Mouse (Mus musculus): ENCODE data around the gene Cdyl.

Gene Cdyl

DNA sequence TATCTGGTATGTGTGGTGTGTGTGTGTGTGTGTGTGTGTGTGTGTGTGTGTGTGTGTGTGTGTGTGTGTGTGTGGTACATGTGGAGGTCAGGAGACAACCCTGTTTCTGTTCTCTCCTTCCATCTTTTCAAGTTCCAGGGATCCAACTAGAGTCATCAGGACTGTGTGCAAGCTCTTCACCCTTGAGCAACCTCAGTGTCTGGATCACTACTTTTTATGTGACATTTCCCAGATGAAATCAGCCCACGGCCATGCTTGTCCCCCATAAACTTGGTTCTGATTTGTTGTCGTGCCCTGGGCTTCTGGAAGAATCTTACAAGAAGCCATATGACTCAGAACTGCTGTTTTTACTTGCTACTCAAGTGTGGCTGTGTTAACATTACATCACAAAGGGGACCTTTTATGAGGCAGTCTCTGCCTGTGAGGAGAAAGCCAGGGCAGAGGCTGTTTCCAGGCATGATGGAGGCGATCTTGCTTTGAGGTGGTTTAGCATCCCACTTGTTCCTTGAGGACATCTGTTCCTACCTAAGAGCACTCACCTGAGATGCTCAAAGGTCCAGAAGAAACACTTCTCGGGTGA, at the start of gene Cdyl:
Gene Cdyl (plus strand): TSS at position 428 of the 580 bp plus-strand sequence.
- DNase-seq (ENCODE audit: low read depth, low spot score) = no peak

DNA sequence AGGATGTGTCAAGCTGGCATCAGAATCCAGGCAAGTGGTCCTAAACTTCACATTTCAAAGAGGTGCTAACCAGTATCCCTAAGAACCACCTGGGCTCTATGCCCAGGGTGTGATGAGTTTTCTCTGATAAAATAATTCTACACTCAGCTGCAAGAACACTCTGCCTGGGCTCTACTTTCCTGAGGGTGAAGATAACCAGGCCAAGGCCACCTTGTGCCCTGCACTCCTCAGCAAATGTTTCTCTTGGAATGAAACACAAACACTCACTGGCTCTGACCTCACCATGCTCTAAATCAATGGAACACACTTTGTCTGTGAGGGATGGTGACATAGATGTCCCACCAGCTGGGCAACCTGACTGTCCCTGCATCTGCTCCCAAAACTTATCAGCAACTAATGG, 48.9 kb upstream of the Cdyl start:
- no peak for DNase-seq (ENCODE audit: low read depth, low spot score)

DNA sequence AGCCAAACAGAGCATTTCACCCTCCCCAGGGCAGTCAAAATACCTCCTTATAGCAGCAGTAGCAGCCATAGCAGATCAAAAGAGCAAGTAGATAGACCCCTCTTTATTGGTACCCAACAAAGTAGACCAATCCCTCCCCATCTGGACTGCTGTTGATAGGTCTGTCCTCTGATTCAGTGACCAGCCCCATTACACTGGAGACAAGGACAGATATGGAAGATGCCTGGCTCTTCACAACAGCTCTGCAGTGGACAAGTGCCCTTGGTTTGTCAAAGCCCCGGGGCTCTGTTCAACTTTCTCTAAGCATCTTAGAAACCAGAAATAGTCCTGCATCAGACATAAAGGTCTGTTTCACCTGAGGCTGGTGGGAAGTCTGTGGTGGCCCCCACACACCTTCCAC, 47.1 kb upstream of the Cdyl start:
- no peak for DNase-seq (ENCODE audit: low read depth, low spot score)

DNA sequence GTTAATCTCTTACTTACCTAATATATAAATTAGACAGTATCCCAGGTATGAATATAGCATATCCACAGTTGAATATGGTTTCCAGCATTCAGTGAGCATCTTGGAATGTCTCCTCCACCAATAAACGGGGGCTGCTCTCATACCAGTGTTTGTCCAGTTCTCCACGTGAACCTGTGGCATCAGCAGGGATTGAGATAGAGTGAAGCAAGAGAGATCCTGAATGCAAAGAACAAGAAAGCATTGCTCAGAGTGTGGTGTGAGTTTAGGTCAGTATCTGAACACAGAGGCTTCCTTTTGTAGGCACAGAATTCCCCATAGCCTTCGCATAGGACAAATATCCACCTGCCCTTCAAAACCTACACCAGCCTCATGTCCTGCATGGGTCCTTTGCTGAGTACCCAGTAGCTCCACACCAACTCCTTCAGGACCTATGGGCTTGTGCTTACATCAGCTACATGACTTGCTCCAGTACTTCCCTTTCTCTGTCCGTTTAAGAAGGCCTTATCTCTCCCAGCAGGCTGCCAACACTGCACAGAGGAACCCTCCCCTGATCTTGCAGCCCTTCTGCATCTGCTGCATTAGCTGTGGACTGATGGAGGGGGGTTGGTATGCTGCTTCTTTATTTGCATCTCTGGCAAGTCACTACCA, 44.7 kb upstream of the Cdyl start:
- no peak for DNase-seq (ENCODE audit: low read depth, low spot score)

DNA sequence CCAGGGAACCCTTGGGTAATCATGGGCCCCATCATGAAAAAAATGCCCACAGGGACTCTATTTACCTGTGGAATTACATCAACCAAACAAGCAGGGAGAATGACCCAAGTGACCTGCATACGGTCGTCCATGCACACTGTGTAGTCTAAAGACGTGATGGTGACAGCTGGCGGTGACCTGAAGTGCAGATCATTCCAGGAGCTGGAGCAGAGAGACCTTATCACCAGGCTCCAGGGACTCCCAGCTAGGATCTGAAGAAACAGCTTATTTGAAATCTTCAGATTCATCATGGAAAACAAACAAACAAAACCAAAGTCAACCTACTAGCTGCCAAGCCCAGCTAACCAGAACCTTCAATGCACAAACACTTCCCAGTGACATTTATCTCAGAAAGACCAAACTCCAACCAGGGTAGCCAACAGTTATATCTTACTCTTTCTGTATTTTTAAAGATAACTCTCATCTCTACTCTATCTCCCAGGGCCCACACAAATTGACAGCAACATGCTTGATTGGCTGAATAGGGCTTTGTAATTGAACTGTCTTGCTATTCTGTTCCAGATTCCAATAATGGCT, 43.0 kb upstream of the Cdyl start:
- DNase-seq (ENCODE audit: low read depth, low spot score) = no peak

DNA sequence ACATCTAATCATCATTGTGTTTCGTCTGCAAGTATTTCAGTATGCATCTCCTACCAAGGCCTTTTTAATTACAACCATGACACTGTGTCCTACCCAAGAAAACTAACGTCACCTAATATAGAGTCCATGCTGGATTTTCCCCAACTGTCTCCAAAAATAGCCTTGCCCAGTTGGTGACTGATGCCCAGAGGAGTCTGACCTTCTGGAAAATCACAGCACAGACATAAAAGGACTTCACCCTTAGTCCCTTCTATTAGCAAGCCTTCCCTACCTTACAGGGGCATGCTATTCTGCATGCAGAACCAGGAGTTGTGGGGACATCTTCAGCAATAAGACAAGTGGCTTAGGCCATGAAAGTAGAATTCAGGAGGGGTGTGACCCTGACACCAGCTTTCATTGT, 40.3 kb upstream of the Cdyl start:
- no peak for DNase-seq (ENCODE audit: low read depth, low spot score)

GRCm38 (mm10) chr13:35620756-35621155, 38.9 kb upstream of the Cdyl start:
- DNase-seq (ENCODE audit: low read depth, low spot score) = no peak

GRCm38 (mm10) chr13:35624831-35625230, 34.8 kb upstream of the Cdyl start:
- DNase-seq (ENCODE audit: low read depth, low spot score) = no peak

DNA sequence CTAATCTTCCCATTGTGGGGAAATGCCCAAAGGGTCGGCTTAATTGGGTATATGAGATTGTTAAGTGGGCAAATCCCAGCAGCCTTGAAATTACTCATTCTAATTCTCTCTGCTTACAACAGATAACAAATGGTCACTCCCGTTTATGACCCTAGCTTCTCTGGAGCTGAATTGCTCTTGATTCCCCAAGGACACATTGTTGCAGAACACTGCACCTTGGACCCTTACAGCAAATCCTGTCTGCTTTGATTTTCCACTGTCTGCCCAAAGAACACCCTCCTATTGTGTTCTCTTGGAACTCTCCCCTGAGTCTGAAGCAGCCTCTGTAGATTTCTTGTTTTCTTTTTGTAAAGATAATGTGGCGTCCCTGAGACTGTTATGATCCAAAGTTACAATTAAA, 34.1 kb upstream of the Cdyl start:
- no peak for DNase-seq (ENCODE audit: low read depth, low spot score)

- no peak for DNase-seq (ENCODE audit: low read depth, low spot score)
Measured at GRCm38 (mm10) chr13:35627319-35627718, 32.3 kb upstream of the Cdyl start.

- no peak for DNase-seq (ENCODE audit: low read depth, low spot score)
Measured at GRCm38 (mm10) chr13:35647132-35647823, 12.4 kb upstream of the Cdyl start.

DNA sequence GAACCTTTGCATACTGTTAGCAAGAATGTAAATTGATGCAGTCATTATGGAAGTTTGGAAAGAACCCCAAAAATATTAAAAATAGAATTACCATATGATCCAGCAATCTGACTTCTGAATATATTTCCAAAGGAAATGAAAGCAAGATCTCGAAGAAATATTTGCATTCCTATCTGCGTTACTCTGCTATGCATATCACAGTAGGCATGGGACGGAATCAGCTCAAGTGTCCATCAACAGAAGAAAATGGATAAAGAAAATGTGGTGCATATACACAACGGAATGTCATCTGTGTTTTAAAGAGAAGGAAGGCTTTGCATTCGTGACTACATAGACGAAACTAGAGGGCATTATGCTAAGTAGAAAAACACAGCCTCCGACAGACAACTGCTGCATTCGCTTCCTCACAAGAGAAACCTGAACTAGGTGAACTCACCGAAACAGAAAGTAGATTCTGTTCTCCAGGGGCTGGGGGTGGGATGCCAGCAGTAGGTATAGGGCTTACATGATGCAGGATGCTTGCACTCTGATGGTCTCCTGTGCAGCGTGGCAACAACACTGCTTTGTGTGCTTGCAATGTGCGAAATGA, 9.3 kb upstream of the Cdyl start:
- no peak for DNase-seq (ENCODE audit: low read depth, low spot score)

DNA sequence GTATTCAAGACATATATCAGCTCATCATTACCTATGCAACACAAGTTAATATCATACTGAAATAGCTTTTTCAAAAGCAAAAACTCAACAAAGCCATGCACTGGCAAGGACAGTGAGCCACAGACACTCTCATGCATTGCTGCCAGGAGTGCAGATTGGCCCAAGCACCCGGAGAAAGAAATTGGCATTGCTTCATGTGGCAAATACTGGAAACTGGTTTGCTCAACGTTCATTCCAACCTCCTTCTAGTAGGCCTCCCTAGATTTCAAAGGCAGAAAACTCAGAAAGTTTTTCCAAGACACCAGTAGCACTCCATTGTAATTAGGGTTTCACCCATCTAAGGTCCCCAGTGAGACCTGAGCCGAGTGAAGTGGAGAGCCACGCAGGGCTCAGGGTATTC, 6.8 kb upstream of the Cdyl start:
- DNase-seq (ENCODE audit: low read depth, low spot score) = no peak

DNA sequence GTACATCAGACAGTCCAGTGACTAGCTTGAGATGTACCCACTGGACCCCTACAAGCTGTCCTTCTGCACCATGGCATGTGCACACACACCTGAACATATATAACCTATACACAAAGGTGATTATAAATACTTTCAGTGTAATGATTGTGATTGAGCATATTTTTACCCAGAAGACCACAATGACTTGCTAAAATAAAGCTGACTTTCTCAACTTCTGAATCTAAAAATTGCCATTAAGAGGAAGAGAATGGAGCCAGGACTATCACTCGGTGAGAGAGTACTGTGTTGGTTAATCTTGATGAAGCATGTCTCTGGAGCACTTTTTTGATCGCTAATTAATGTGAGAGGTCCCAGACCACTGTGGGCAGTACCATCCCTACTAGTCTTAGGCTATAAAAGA, 2.8 kb upstream of the Cdyl start:
- DNase-seq (ENCODE audit: low read depth, low spot score) = no peak

DNA sequence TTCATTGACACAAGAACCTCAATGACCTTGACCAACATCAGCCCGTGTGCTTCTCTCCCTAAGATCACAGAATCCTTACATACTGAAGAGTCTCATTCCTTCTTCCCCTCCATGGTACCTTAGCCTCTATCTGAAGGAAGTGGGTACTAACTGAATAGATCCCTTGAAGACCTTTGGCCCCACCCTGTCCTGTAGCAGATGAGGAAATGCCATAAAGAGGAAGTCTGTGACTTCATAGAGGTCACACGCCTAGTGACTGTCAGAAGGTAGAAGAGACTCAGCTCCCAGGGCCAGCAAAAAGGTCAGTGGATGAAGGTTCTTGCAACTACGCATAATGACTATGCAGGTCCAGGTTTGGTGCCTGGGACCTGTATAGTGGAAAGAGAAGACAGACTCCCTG, 5.8 kb downstream of the Cdyl start:
- DNase-seq (ENCODE audit: low read depth, low spot score) = no peak

DNA sequence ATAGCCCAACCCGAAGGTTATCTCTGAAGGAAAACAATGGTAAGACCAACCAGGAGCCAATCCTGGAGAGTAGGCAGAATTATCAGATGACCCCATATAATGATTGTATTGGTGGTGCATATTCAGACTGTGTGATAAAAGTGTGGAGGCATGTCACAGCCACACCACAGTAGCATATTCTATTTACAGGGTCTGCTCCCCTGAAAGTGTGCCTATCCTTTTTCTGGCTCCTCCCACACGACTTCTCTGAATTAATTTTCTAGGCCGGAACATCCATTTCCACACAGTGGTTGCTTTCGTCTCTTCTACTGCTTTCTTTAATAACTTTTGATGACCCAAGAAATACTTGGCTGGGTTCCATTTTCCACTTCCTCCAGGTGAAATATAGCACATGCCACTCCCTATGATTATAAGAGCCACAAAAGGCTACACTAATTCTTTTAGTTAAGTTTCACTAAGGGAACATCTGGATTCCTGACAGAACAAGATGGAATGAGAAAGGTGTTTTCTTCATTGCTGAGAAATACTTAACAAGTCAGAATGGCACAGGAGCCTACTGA, 10.4 kb downstream of the Cdyl start:
- DNase-seq (ENCODE audit: low read depth, low spot score) = no peak

DNA sequence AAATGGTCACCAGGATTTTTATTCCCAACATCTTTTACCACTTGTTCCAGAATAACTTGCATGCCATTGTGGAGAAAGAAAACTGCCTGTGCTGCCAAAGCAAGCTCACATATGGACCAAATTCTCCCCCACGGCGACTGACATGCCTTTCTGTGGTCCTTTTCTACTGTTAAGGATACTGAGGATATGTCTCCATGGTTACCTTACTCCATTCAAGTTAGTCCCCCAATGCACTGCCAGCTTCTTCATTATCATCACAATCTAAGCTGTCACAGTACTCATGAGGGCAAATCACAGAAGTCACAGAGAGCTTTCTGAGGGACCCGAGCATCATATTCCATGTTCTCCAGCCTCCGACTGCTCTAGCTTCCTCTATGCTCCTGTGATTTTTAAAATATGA, 11.2 kb downstream of the Cdyl start:
- DNase-seq (ENCODE audit: low read depth, low spot score) = no peak

- no peak for DNase-seq (ENCODE audit: low read depth, low spot score)
Measured at GRCm38 (mm10) chr13:35676921-35677320, 17.3 kb downstream of the Cdyl start.

DNA sequence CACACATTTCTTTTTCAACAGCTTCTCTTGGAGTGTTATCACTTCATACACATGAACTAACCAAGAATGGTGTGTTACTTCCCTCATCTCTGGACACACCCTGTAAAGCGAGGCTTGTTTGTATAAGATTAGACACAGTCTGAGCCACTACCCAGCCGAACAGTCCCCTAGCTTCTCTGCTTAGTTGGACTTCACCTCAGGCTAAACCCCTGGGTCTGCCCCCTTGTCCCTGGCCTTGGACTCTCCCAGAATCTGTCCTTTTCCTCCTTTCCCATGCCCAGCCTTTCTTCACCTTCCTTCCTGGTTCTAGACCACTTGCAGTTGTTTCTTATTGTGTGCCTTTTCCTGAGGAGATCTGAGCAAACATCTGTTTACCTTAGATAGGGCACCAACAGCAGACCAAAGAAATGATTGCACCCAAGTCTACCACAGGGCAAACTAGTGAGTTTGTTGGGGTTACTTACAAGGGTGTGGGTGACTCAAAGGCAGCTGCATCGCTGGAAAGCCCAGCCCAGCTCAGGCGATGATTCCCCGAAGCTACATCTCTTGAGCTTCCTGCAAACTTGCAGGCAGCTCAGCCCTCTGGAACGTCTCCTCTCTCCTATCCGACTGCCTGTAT, 17.9 kb downstream of the Cdyl start:
- DNase-seq (ENCODE audit: low read depth, low spot score) = no peak

GRCm38 (mm10) chr13:35678691-35679090, 19.1 kb downstream of the Cdyl start:
- DNase-seq (ENCODE audit: low read depth, low spot score) = no peak

DNA sequence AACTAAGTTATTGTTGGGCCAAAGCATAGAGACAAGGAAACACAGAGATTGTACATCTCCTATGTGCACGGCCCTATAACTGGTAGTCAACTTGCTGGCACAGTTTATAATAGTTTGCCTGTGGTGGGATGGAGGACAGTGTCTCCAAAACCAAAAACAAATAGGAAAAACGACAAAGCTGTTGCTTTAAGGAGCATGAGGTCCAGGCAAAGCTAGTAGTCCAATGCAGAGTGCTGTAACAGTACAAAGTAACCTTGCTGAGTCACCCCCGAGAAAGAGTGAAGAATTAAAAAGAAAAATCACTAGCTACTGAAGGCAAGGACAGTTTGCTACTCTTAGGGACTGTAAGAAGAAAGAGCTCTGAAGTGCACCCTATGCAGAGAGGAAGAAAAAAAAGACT, 21.7 kb downstream of the Cdyl start:
- no peak for DNase-seq (ENCODE audit: low read depth, low spot score)

DNA sequence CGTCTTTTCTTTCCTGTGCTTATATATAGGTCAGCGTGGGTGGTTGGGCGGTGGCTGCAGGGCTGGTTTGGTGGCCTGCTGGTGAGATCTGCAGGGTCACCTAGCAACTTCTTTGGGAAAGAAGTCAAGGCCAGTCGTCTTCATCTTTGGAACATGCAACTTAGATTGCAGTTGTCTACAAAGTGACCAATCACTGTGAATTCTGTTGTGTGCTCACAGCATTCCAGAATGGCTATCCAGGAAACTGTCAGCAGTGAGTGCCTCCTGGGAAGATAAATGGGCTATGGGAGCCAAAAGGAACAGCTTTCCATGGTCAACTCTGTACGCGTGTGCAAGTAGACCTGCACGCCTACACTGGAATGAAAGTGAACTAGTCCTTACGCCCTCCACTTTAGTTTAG, 26.6 kb downstream of the Cdyl start:
- no peak for DNase-seq (ENCODE audit: low read depth, low spot score)

All from ZHBTc4 (cell line).